Mouse (Mus musculus) right cerebral cortex, postnatal 36 days (tissue): Measurements from ENCODE around the gene Hivep2.
A peak's percentile ranks its signal among the peaks of the same experiment; 100 is the strongest.

Source experiments
- DNase-seq, 2 experiments: peaks; one replicate each; pipeline ENCODE4 v3.0.0; 2022; ENCODE audit warnings: low spot score in 2 of 2, mixed read lengths in 1 of 2

The Hivep2 gene

GRCm38 (mm10) chr10:14048322-14048915, 82.5 kb downstream of the Hivep2 start:
- DNase-seq: no peak

GRCm38 (mm10) chr10:14048916-14049445, 83.1 kb downstream of the Hivep2 start:
- no peak for DNase-seq

- no peak for DNase-seq
Observed at GRCm38 (mm10) chr10:14049686-14050085, 83.8 kb downstream of the Hivep2 start.

GRCm38 (mm10) chr10:14050586-14050985, 84.7 kb downstream of the Hivep2 start:
- DNase-seq: no peak

GRCm38 (mm10) chr10:14052109-14052689, 86.3 kb downstream of the Hivep2 start:
- DNase-seq: no peak

- no peak for DNase-seq
Observed at GRCm38 (mm10) chr10:14054860-14055259, 89.0 kb downstream of the Hivep2 start.

GRCm38 (mm10) chr10:14055533-14055981, 89.7 kb downstream of the Hivep2 start:
- no peak for DNase-seq

- DNase-seq: no peak
Observed at GRCm38 (mm10) chr10:14056057-14056456, 90.2 kb downstream of the Hivep2 start.

GRCm38 (mm10) chr10:14056584-14057451, 90.9 kb downstream of the Hivep2 start:
- peak in 1 of 2 experiments; percentile 41 for DNase-seq

GRCm38 (mm10) chr10:14057841-14058605, 92.1 kb downstream of the Hivep2 start:
- DNase-seq: no peak

- DNase-seq: no peak
Observed at GRCm38 (mm10) chr10:14058742-14059141, 92.9 kb downstream of the Hivep2 start.

GRCm38 (mm10) chr10:14059581-14059980, 93.7 kb downstream of the Hivep2 start:
- no peak for DNase-seq

- peak in 1 of 2 experiments; percentile 26 for DNase-seq
Observed at GRCm38 (mm10) chr10:14060302-14060701, 94.4 kb downstream of the Hivep2 start.

GRCm38 (mm10) chr10:14063226-14063625, 97.4 kb downstream of the Hivep2 start:
- no peak for DNase-seq

GRCm38 (mm10) chr10:14064759-14065395, 99.0 kb downstream of the Hivep2 start:
- no peak for DNase-seq

- no peak for DNase-seq
Observed at GRCm38 (mm10) chr10:14067802-14068201, 101.9 kb downstream of the Hivep2 start.

GRCm38 (mm10) chr10:14070498-14071079, 104.7 kb downstream of the Hivep2 start:
- no peak for DNase-seq

- DNase-seq: no peak
Observed at GRCm38 (mm10) chr10:14072504-14072903, 106.6 kb downstream of the Hivep2 start.

- DNase-seq: no peak
Observed at GRCm38 (mm10) chr10:14075767-14076166, 109.9 kb downstream of the Hivep2 start.

GRCm38 (mm10) chr10:14076880-14077279, 111.0 kb downstream of the Hivep2 start:
- DNase-seq: no peak

GRCm38 (mm10) chr10:14080830-14081229, 115.0 kb downstream of the Hivep2 start:
- no peak for DNase-seq
